Mouse (Mus musculus) heart, postnatal 0 days (tissue): ENCODE results near the gene Cyp4v3. TPM values are rescaled to one million over a fixed set of nuclear protein-coding genes. Genes with fewer than 3 reads are reported as not detected.

Experiments
- ATAC-seq: fragments of 200-750 bp; cut with Nextera tagmentation; 2 replicates; pipeline ENCODE4 v1.8.0; 2017; ENCODE audit warnings: low read depth, moderate number of reproducible peaks, moderate library complexity; ENCODE audit not compliant: insufficient read depth
- DNase-seq: peaks from one replicate; pipeline ENCODE4 v3.0.0-alpha.2; 2016; ENCODE audit warnings: low spot score
- H3K27ac ChIP-seq: fragments of 300-500 bp; sonication (generic); 2 replicates; pipeline ENCODE4 v1.5.1; 2014; ENCODE audit warnings: low read depth, mild to moderate bottlenecking
- H3K27me3 ChIP-seq: fragments of 300-500 bp; sonication (generic); 2 replicates; pipeline ENCODE4 v1.6.1; 2014; ENCODE audit warnings: low read length, mixed read lengths; ENCODE audit not compliant: control insufficient read depth, insufficient read depth
- H3K36me3 ChIP-seq: fragments of 300-500 bp; sonication (generic); replicated peaks from 2 replicates; pipeline ENCODE4 v1.6.1; 2014; ENCODE audit warnings: low read length, mixed read lengths; ENCODE audit not compliant: control insufficient read depth, insufficient read depth
- H3K4me1 ChIP-seq: fragments of 300-500 bp; sonication (generic); 2 replicates; pipeline ENCODE4 v1.6.1; 2014; ENCODE audit warnings: antibody characterized with exemption; ENCODE audit not compliant: control insufficient read depth, insufficient read depth
- H3K4me2 ChIP-seq: fragments of 300-500 bp; sonication (generic); 2 replicates; pipeline ENCODE4 v1.6.1; 2014; ENCODE audit warnings: low read depth, mild to moderate bottlenecking, low read length, moderate library complexity
- H3K4me3 ChIP-seq: fragments of 300-500 bp; sonication (generic); 2 replicates; pipeline ENCODE4 v1.5.1; 2014; ENCODE audit warnings: low read depth, low read length
- H3K9ac ChIP-seq: fragments of 300-500 bp; sonication (generic); replicated peaks from 2 replicates; pipeline ENCODE4 v1.6.1; 2014; ENCODE audit warnings: low read depth, low read length, mixed read lengths
- H3K9me3 ChIP-seq: fragments of 300-500 bp; sonication (generic); replicated peaks from 2 replicates; pipeline ENCODE4 v1.6.1; 2016; ENCODE audit warnings: low read length; ENCODE audit not compliant: control insufficient read depth
- CTCF ChIP-seq: IDR thresholded peaks from 2 replicates; pipeline ENCODE4 v1.5.1; 2016; ENCODE audit warnings: antibody characterized with exemption, control low read depth, low read depth
- EP300 ChIP-seq: IDR thresholded peaks from 2 replicates; pipeline ENCODE4 v1.6.1; 2016; ENCODE audit warnings: antibody characterized with exemption, low read depth
- WGBS: fragments of 180-500 bp; shearing (Covaris S2); extraction: QIAGEN DNeasy Blood & Tissue Kit; methylation state at CpG from one replicate; pipeline ENCODE4 v1.1.7; 2014; 5-methylcytosine and 5-hydroxymethylcytosine counted together
- polyA plus RNA-seq: library from polyadenylated mRNA; unstranded; fragments of >200 nt; fragmentation: Nextera tagmentation; extraction: Ambion mirVana; gene quantifications from 2 replicates; pipeline ENCODE4 v1.2.1, GENCODE M21; 2015
- total RNA-seq: library from RNA; depleted of rRNA; stranded (reverse); fragments of >200 nt; gene quantifications from 2 replicates; pipeline ENCODE4 v1.2.3, GENCODE M21; 2014; ENCODE audit warnings: low replicate concordance

Cyp4v3 gene
- total and polyA plus RNA-seq, 2 experiments from 2014 or later, result 0.83 to 1.3 TPM

DNA sequence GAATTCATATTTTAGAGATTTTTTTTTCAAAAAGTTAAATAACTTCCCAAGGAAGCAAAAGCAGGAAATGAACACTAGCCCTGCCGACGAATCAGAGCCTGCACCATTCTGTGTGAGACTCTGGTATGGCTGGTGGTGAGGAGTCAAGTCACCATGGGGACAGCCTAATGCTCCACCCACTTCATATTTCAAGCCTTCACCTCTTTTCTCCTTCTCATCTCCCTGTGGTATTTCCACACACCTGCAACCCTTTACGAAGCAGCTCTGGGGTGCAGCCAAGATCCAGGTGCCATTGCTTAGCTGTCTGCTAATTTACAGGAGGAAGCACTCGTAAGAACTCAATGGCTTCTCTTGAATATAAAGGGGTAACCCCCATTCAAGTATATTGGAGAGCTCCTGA, 22.0 kb downstream of the Cyp4v3 start:
- Histone ChIP-seq H3K4me3 (no peak overlapping the region), H3K4me1 (no peaks in the 10 kb centered on the region), H3K27ac (no peak overlapping the region), H3K27me3 (no peaks in the 10 kb centered on the region), H3K4me2 (no peak overlapping the region), H3K9me3 (no peaks in the 10 kb centered on the region), H3K36me3 (no peaks in the 10 kb centered on the region), H3K9ac (no peak overlapping the region)
- WGBS, result 79% methylated on average over 4 of the region's 4 CpGs
- DNase-seq (no peak), ATAC-seq (no peak)
- no peak for TF ChIP-seq EP300
- TF ChIP-seq CTCF, result no peak

- Histone ChIP-seq H3K4me1 (no peaks in the 10 kb centered on the region), H3K9ac (no peak within 1 kb of the TSS), H3K27me3 (no peaks in the 10 kb centered on the region), H3K4me2 (no peak within 1 kb of the TSS), H3K36me3 (no peaks in the 10 kb centered on the region), H3K9me3 (no peaks in the 10 kb centered on the region), H3K4me3 (no peak within 1 kb of the TSS), H3K27ac (no peak within 1 kb of the TSS)
- 88% methylated on average over 13 of the region's 13 CpGs for WGBS
- ATAC-seq (no peak), DNase-seq (no peak)
- no peak for TF ChIP-seq CTCF
- no peak for TF ChIP-seq EP300
Observed at GRCm38 (mm10) chr8:45308366-45308765, 24.6 kb downstream of the Cyp4v3 start, which contains the start of gene Gm45753. Gene Gm45753 (minus strand): TSS chr8:45308466.

DNA sequence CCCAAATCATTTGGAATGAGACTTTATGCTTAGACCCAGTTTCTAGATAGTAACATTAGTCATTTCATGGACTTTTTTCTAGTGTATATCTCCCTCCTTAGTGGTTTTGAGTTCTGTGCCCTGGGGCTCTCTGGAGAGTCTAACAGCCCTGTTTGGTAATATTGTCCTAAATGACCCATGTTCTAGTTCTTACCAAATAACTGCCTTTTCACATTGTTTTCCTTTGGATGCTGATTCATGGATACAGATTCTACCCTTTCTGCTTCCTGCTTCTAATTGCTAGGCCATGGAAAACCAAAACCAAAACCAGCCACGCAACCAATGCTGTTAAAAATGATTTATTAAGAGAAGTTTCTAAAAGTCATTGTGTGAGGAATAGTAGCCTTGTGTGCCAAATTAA, 27.5 kb downstream of the Cyp4v3 start:
- ATAC-seq (no peak), DNase-seq (no peak)
- WGBS, result 86% methylated on average over 1 of the region's 1 CpGs
- Histone ChIP-seq H3K4me1 (no peaks in the 10 kb centered on the region), H3K27ac (no peak overlapping the region), H3K9me3 (no peaks in the 10 kb centered on the region), H3K4me3 (no peak overlapping the region), H3K27me3 (no peaks in the 10 kb centered on the region), H3K9ac (no peak overlapping the region), H3K36me3 (no peaks in the 10 kb centered on the region), H3K4me2 (no peak overlapping the region)
- TF ChIP-seq CTCF, result no peak
- TF ChIP-seq EP300, result no peak

DNA sequence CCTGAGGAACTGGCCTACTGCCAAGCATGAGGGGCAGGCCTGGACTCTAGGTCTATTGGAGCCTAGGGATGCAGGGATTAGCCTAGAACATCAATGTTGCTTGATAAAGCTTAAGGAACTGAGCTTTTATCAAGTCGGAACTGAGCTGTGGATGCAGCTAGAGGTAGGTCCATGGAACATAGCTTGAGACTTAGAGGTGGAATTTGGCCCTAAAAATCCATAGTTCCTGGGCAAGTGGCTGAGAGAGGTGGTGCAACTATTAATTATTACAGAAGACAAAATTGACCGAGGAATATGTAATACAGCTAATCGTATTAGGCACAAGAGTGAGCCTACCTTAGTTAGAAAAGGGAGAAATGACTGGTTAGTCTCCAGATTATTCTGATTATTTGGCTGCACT, 28.7 kb downstream of the Cyp4v3 start:
- Histone ChIP-seq H3K27me3 (no peaks in the 10 kb centered on the region), H3K4me3 (no peak overlapping the region), H3K27ac (no peak overlapping the region), H3K4me1 (no peaks in the 10 kb centered on the region), H3K36me3 (no peaks in the 10 kb centered on the region), H3K4me2 (no peak overlapping the region), H3K9me3 (no peaks in the 10 kb centered on the region), H3K9ac (no peak overlapping the region)
- no peak for DNase-seq
- ATAC-seq, result no peak
- 87% methylated on average over 3 of the region's 3 CpGs for WGBS
- TF ChIP-seq EP300 (no peak), CTCF (no peak)

GRCm38 (mm10) chr8:45302390-45302789, 30.6 kb downstream of the Cyp4v3 start:
- Histone ChIP-seq H3K36me3 (no peaks in the 10 kb centered on the region), H3K4me3 (no peak overlapping the region), H3K9ac (no peak overlapping the region), H3K27me3 (no peaks in the 10 kb centered on the region), H3K4me1 (no peaks in the 10 kb centered on the region), H3K4me2 (no peak overlapping the region), H3K9me3 (no peaks in the 10 kb centered on the region), H3K27ac (no peak overlapping the region)
- no peak for DNase-seq
- 77% methylated on average over 8 of the region's 8 CpGs for WGBS
- ATAC-seq, result no peak
- TF ChIP-seq CTCF (no peak), EP300 (no peak)

DNA sequence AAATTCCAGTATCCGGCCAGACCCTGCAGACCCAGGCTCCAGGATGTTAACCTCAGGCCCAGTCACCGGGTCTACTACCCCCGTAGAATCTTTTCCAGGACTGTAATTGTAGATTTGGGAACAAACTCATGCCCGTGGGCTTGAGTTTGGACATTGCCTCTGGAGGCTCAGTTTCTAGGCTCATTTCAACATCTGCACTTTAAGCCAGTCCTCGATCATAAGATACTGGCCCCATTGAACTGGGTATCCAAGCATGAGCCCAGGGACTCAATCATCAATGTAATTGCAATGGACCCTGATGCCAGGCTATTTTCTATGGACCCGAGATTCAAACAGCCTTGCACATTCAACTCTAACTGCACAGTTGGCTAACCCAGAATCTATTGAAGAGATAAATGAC, 37.7 kb downstream of the Cyp4v3 start:
- H3K36me3 ChIP-seq, result no peaks in the 10 kb centered on the region
- WGBS, result 81% methylated on average over 6 of the region's 6 CpGs
- no peaks in the 10 kb centered on the region for H3K27me3 ChIP-seq
- no peaks in the 10 kb centered on the region for H3K9me3 ChIP-seq
- TF ChIP-seq CTCF (no peak), EP300 (no peak)
- H3K4me1 ChIP-seq, result no peaks in the 10 kb centered on the region
- no peak for DNase-seq
- H3K27ac ChIP-seq, result no peak overlapping the region
- no peak overlapping the region for H3K4me3 ChIP-seq
- ATAC-seq, result no peak
- H3K9ac ChIP-seq, result no peak overlapping the region
- no peak overlapping the region for H3K4me2 ChIP-seq
